In the genomic region with DNA sequence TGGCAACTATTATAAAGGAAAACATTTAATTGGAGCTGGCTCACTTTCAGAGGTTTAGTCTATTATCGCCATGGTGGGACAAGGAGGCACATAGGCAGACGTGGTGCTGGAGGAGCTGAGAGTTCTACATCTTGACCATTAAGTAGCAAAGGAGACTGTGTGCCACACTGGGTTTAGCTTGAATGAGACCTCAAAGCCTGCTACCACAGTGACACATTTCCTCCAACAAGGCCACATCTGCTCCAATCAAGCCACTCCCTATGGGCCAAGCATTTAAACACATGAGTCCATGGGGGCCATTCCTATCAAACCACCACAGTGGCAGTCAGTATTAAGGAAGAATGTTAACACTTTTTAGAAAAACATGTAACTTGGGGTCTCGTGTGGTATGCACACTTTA, we compare ENCODE assay signal across 27 mouse cellular contexts. TPM values are rescaled to one million over a fixed set of nuclear protein-coding genes. Genes with fewer than 3 reads are reported as not detected.
DNase-seq lines count a peak whose midpoint lies in the region; ATAC-seq and TF ChIP-seq lines count a peak whose summit lies in the region.
"Had no signal": no experiment of that assay in that cellular context is flagged by ENCODE, and none has a peak within 500 bp of the region (broad histone marks: within the 10 kb centered on the region; RNA-seq: fewer than 3 reads in every experiment).

No protein-coding gene starts in this region.

- peak overlapping the region; percentile 34; the same call in 1 of the 2 replicates for H3K27ac ChIP-seq in heart, embryonic 16.5 days (ENCODE audit: low read length)
- H3K27ac ChIP-seq in neural tube, embryonic 15.5 days (replicated peaks): peak overlapping the region; percentile 43; the same call in 1 of the 2 replicates
- H3K27ac ChIP-seq in olfactory bulb, adult 2 months (ENCODE audit: insufficient read depth, low read depth, low read length): 0 out of 2 replicates have a peak overlapping the region, but pooled peaks have one; percentile 13
- H3K27ac ChIP-seq: embryonic facial prominence, embryonic 10.5 days; embryonic facial prominence, embryonic 13.5 days; forebrain, embryonic 12.5 days; forebrain, embryonic 15.5 days; heart, adult 2 months; hindbrain, embryonic 12.5 days; hindbrain, embryonic 15.5 days had no signal

- TF ChIP-seq CTCF in olfactory bulb, adult 2 months (IDR thresholded peaks at IDR 0.05; ENCODE audit: insufficient read depth, low read depth, low read length): no peak

- 63% methylated on average over 3 of the region's 3 CpGs for WGBS in heart, embryonic 16.5 days
- 53% methylated on average over 3 of the region's 3 CpGs for WGBS in neural tube, embryonic 15.5 days
- WGBS in olfactory bulb, adult 2 months: 33% methylated on average over 3 of the region's 3 CpGs

- no peak for TF ChIP-seq POLR2A in olfactory bulb, adult 2 months (IDR thresholded peaks at IDR 0.05; ENCODE audit: insufficient read depth, low read depth, low read length)

- intact Hi-C loops in heart, postnatal 10 days (cut with DNase I): no loop called here

- no peaks in the 10 kb centered on the region for H3K9me3 ChIP-seq in heart, embryonic 16.5 days (replicated peaks; ENCODE audit: control insufficient read depth, low read length)
- H3K9me3 ChIP-seq in neural tube, embryonic 15.5 days (replicated peaks): no peaks in the 10 kb centered on the region
- H3K9me3 ChIP-seq: embryonic facial prominence, embryonic 10.5 days; embryonic facial prominence, embryonic 13.5 days; forebrain, embryonic 12.5 days; forebrain, embryonic 15.5 days; G1E; heart, embryonic 12.5 days; hindbrain, embryonic 12.5 days; hindbrain, embryonic 15.5 days had no signal

- peak; percentile 20 for DNase-seq in adrenal gland, adult 2 months
- no peak for DNase-seq in adrenal gland, adult 8-10 months
- DNase-seq in heart, postnatal 10 days: no peak
- DNase-seq in neural tube, embryonic 10.5 days (ENCODE audit: extremely low spot score, low spot score): no peak
- DNase-seq in cerebellum, postnatal 36 days: no peak
- DNase-seq: adrenal gland, postnatal 25 days; B cell, adult 2 months; cerebellum, adult 18-20 months; cerebellum, adult 9-10 months; cerebellum, postnatal 14 days; gastrocnemius, postnatal 25 days; heart, adult 2 months had no signal

- peaks cover 9% of the 10 kb centered on the region; the same call in 1 of the 2 replicates for H3K4me1 ChIP-seq in heart, embryonic 16.5 days (ENCODE audit: control insufficient read depth, insufficient read depth, low read length)
- H3K4me1 ChIP-seq in neural tube, embryonic 15.5 days: peaks cover 17% of the 10 kb centered on the region
- peaks cover 3% of the 10 kb centered on the region; the same call in 1 of the 2 replicates for H3K4me1 ChIP-seq in olfactory bulb, adult 2 months (ENCODE audit: control insufficient read depth, insufficient read depth, low read length)
- H3K4me1 ChIP-seq: embryonic facial prominence, embryonic 10.5 days; embryonic facial prominence, embryonic 13.5 days had no signal

- ATAC-seq in heart, embryonic 16.5 days (replicated peaks; ENCODE audit: extremely low read depth, insufficient read depth, low FRiP score): no peak
- ATAC-seq in neural tube, embryonic 15.5 days (ENCODE audit: low FRiP score): no peak
- ATAC-seq: forebrain, embryonic 15.5 days; intestine, postnatal 0 days; Patski had no signal

- no peak overlapping the region for H3K4me3 ChIP-seq in heart, embryonic 16.5 days (ENCODE audit: low read length)
- no peak overlapping the region for H3K4me3 ChIP-seq in neural tube, embryonic 15.5 days (replicated peaks)
- H3K4me3 ChIP-seq in olfactory bulb, adult 2 months (ENCODE audit: insufficient read depth, low read depth, low read length): no peak overlapping the region
- H3K4me3 ChIP-seq: embryonic facial prominence, embryonic 10.5 days; embryonic facial prominence, embryonic 13.5 days; erythroblast, embryonic 14.5 days; forebrain, embryonic 12.5 days; forebrain, embryonic 15.5 days; heart, adult 2 months; heart, embryonic 12.5 days; hindbrain, embryonic 12.5 days; hindbrain, embryonic 15.5 days had no signal

- no peaks in the 10 kb centered on the region for H3K27me3 ChIP-seq in heart, embryonic 16.5 days (ENCODE audit: control insufficient read depth, insufficient read depth, low read length)
- no peaks in the 10 kb centered on the region for H3K27me3 ChIP-seq in neural tube, embryonic 15.5 days (replicated peaks)
- H3K27me3 ChIP-seq: CH12.LX; embryonic facial prominence, embryonic 13.5 days; forebrain, embryonic 12.5 days; forebrain, embryonic 15.5 days; heart, embryonic 12.5 days; hindbrain, embryonic 12.5 days; hindbrain, embryonic 15.5 days; Patski had no signal

- H3K36me3 ChIP-seq in heart, embryonic 16.5 days (ENCODE audit: control insufficient read depth, insufficient read depth): peaks cover 14% of the 10 kb centered on the region
- H3K36me3 ChIP-seq in neural tube, embryonic 15.5 days: peaks cover 11% of the 10 kb centered on the region

- no peak overlapping the region for H3K4me2 ChIP-seq in heart, embryonic 16.5 days (ENCODE audit: low read depth, low read length)
- H3K4me2 ChIP-seq in neural tube, embryonic 15.5 days: no peak overlapping the region
- H3K4me2 ChIP-seq: embryonic facial prominence, embryonic 13.5 days; forebrain, embryonic 12.5 days; forebrain, embryonic 15.5 days; heart, embryonic 12.5 days; hindbrain, embryonic 12.5 days; hindbrain, embryonic 15.5 days had no signal

- no peak overlapping the region for H3K9ac ChIP-seq in heart, embryonic 16.5 days (ENCODE audit: low read length)
- no peak overlapping the region; the same call in 1 of the 2 replicates for H3K9ac ChIP-seq in neural tube, embryonic 15.5 days (replicated peaks)
- H3K9ac ChIP-seq: embryonic facial prominence, embryonic 13.5 days; forebrain, embryonic 12.5 days; forebrain, embryonic 15.5 days; heart, embryonic 12.5 days; hindbrain, embryonic 12.5 days; hindbrain, embryonic 15.5 days had no signal

RNA-seq across cellular contexts. Expression of a gene that starts 45.2 kb away (rescaled TPM):
- 10 to 100 TPM; 54.8 to 72.5 TPM for total RNA-seq in adrenal gland, adult 2 months (2021)
- 15.0 and 20.1 TPM in 2 replicates for polyA plus RNA-seq in adrenal gland, adult 2 months (2012; rRNA removed)
- 10 to 100 TPM; 62.6 to 85.2 (median 71.6) TPM for total RNA-seq in adrenal gland, adult 8-10 months (2022)
- 8.4 and 8.7 TPM in 2 replicates for polyA plus RNA-seq in heart, embryonic 16.5 days (2015; fragmentation: Nextera tagmentation; extraction: Ambion mirVana)
- 10 to 100 TPM; 56.6 to 59.5 TPM for total RNA-seq in heart, postnatal 10 days (2021)
- polyA plus RNA-seq in neural tube, embryonic 15.5 days (2015; fragmentation: Nextera tagmentation; extraction: Ambion mirVana): 13.2 and 15.0 TPM in 2 replicates
- polyA plus RNA-seq in olfactory bulb, adult 2 months (2012; ENCODE audit: insufficient read depth, insufficient read length, low replicate concordance, missing spikeins): 118 TPM in 1 of 2 replicates, not detected in the other

RNA-seq across cellular contexts. Expression of a gene that starts 51.5 kb away (rescaled TPM):
- 100 to 1,000 TPM in 1 of 2 experiments, 10 to 100 TPM in 1; 66.9 to 196 TPM for total RNA-seq in adrenal gland, adult 2 months (2021)
- 384 and 508 TPM in 2 replicates for polyA plus RNA-seq in adrenal gland, adult 2 months (2012; rRNA removed)
- total RNA-seq in adrenal gland, adult 8-10 months (2022): 100 to 1,000 TPM; 132 to 297 (median 196) TPM
- polyA plus RNA-seq in heart, embryonic 16.5 days (2015; fragmentation: Nextera tagmentation; extraction: Ambion mirVana): 5.6 and 6.7 TPM in 2 replicates
- total RNA-seq in heart, postnatal 10 days (2021): 1 to 10 TPM; 1.9 to 3.3 TPM
- polyA plus RNA-seq in neural tube, embryonic 15.5 days (2015; fragmentation: Nextera tagmentation; extraction: Ambion mirVana): 30.5 and 34.3 TPM in 2 replicates
- not detected in 2 replicates for polyA plus RNA-seq in olfactory bulb, adult 2 months (2012; ENCODE audit: insufficient read depth, insufficient read length, low replicate concordance, missing spikeins)

Comparison
In these comparisons a context has a peak if more than half of its experiments do, and no peak if none do; other contexts are left out.
1. RNA of a gene that starts 51.5 kb away (polyA plus RNA-seq): 384 to 508 TPM in adrenal gland, adult 2 months; 30.5 to 34.3 TPM in neural tube, embryonic 15.5 days, 5.6 to 6.7 TPM in heart, embryonic 16.5 days and not detected in olfactory bulb, adult 2 months; every median in the first group is over 10 times any median in the second.
2. Peak in every context shown above with its lines, with median percentiles within 50 percentile points of each other: H3K27ac ChIP-seq.